ENCODE assay signal across 18 mouse cellular contexts in the genomic region with DNA sequence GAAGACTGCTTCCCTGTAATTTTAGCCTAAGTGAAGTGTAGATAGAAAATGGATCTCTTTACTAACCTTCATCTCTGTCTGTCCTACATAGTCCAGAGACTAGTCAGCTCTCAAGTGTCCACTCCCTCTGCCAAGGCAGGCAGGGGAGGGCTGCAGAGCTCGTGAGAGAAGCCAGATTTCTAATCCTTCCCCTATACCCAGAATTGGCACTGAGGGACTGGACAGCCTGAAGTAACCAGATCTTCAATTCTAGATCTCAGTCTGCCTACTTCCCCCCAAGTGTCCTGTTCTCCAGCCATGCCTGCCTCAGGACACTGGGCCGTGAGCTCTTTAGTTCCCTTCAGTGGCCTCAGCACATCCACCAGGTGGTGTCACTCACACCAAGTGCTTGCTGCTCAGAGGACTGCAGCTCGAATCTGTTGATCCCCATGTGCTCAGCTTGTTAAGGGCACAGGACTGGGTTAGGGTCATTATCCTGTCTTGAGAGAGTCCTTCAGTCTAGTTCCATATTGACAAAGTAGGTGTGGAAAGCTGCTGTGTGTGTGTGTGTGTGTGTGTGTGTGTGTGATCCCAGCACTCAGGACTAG. TPM values are rescaled to one million over a fixed set of nuclear protein-coding genes. Genes with fewer than 3 reads are reported as not detected.
DNase-seq lines count a peak whose midpoint lies in the region; ATAC-seq and TF ChIP-seq lines count a peak whose summit lies in the region.
"Had no signal": no experiment of that assay in that cellular context is flagged by ENCODE, and none has a peak within 500 bp of the region (broad histone marks: within the 10 kb centered on the region; RNA-seq: fewer than 3 reads in every experiment).

No protein-coding gene starts in this region.

- H3K27me3 ChIP-seq in liver, embryonic 14.5 days (ENCODE audit: control insufficient read depth, insufficient read depth, low read length), result no peaks in the 10 kb centered on the region
- H3K27me3 ChIP-seq in forebrain, postnatal 0 days (ENCODE audit: insufficient read depth, low read length), result no peaks in the 10 kb centered on the region
- H3K27me3 ChIP-seq: forebrain, embryonic 12.5 days; hindbrain, embryonic 12.5 days; kidney, embryonic 15.5 days; megakaryocyte, embryonic 14.5 days had no signal

- intact Hi-C loops in heart, postnatal 25 days (cut with DNase I), result no loop called here

- no peak overlapping the region for H3K4me2 ChIP-seq in liver, embryonic 14.5 days (ENCODE audit: low read depth)
- no peak overlapping the region for H3K4me2 ChIP-seq in forebrain, postnatal 0 days (ENCODE audit: low read depth)
- H3K4me2 ChIP-seq: forebrain, embryonic 12.5 days; hindbrain, embryonic 12.5 days; kidney, embryonic 15.5 days had no signal

- no peaks in the 10 kb centered on the region for H3K4me1 ChIP-seq in liver, embryonic 14.5 days (replicated peaks; ENCODE audit: control insufficient read depth in 2 of 2, insufficient read depth in 2 of 2, low read length in 1 of 2)
- no peaks in the 10 kb centered on the region for H3K4me1 ChIP-seq in forebrain, postnatal 0 days (ENCODE audit: insufficient read depth)
- H3K4me1 ChIP-seq: forebrain, embryonic 12.5 days; kidney, embryonic 15.5 days had no signal

- no peak overlapping the region for H3K27ac ChIP-seq in liver, embryonic 14.5 days
- no peak overlapping the region for H3K27ac ChIP-seq in forebrain, postnatal 0 days (ENCODE audit: low read depth, low read length)
- H3K27ac ChIP-seq: forebrain, embryonic 12.5 days; hindbrain, embryonic 12.5 days; kidney, embryonic 15.5 days had no signal

- no peak for ATAC-seq in liver, embryonic 14.5 days (ENCODE audit: insufficient read depth)
- no peak for ATAC-seq in forebrain, postnatal 0 days
- ATAC-seq: midbrain, embryonic 16.5 days had no signal

- H3K9me3 ChIP-seq in liver, embryonic 14.5 days (ENCODE audit: control insufficient read depth, low read length), result no peaks in the 10 kb centered on the region
- no peaks in the 10 kb centered on the region for H3K9me3 ChIP-seq in forebrain, postnatal 0 days (ENCODE audit: low read length)
- H3K9me3 ChIP-seq: forebrain, embryonic 12.5 days; hindbrain, embryonic 12.5 days; kidney, embryonic 15.5 days; megakaryocyte, embryonic 14.5 days had no signal

- no peak overlapping the region for H3K9ac ChIP-seq in liver, embryonic 14.5 days (replicated peaks)
- no peak overlapping the region for H3K9ac ChIP-seq in forebrain, postnatal 0 days
- H3K9ac ChIP-seq: forebrain, embryonic 12.5 days; hindbrain, embryonic 12.5 days; kidney, embryonic 15.5 days had no signal

- TF ChIP-seq CTCF in liver, embryonic 14.5 days (IDR thresholded peaks at IDR 0.05; ENCODE audit: low read depth), result peak; percentile 18; the same call in 1 of the 2 replicates
- no peak for TF ChIP-seq CTCF in forebrain, postnatal 0 days (IDR thresholded peaks at IDR 0.05; ENCODE audit: low read depth)

- WGBS in liver, embryonic 14.5 days (ENCODE audit: insufficient replicate concordance), result 77% methylated on average over 3 of the region's 3 CpGs
- 73% methylated on average over 3 of the region's 3 CpGs for WGBS in forebrain, postnatal 0 days

- peak; percentile 47 to 60 for DNase-seq in heart, adult 18-20 months
- no peak for DNase-seq in heart, postnatal 25 days (ENCODE audit: low spot score)
- no peak for DNase-seq in liver, embryonic 14.5 days (ENCODE audit: low read depth in 3 of 3, low spot score in 3 of 3)
- DNase-seq in liver (no peak), MN1 (ENCODE audit: low spot score) (peak; percentile 33)
- DNase-seq in gastrocnemius, postnatal 25 days, result peak; percentile 73
- no peak for DNase-seq in adrenal gland, adult (ENCODE audit: inconsistent age in 2 of 2, low spot score in 1 of 2)
- no peak for DNase-seq in forebrain, postnatal 0 days
- DNase-seq: B cell, adult 2 months; cerebellum, postnatal 10 days; lung, postnatal 10 days; right cerebral cortex, adult 18-20 months; thymus, postnatal 36 days had no signal

- no peak overlapping the region for H3K4me3 ChIP-seq in liver, embryonic 14.5 days (ENCODE audit: insufficient read depth in 1 of 2, low read depth in 2 of 2, low read length in 2 of 2)
- no peak overlapping the region for H3K4me3 ChIP-seq in forebrain, postnatal 0 days (ENCODE audit: low read depth, low read length)
- H3K4me3 ChIP-seq: forebrain, embryonic 12.5 days; hindbrain, embryonic 12.5 days; kidney, embryonic 15.5 days; megakaryocyte, embryonic 14.5 days had no signal

- no peak for TF ChIP-seq EP300 in liver, embryonic 14.5 days (IDR thresholded peaks at IDR 0.05; ENCODE audit: low read depth)

- H3K36me3 ChIP-seq in liver, embryonic 14.5 days (replicated peaks; ENCODE audit: control insufficient read depth, insufficient read depth, low read depth), result peaks cover 61% of the 10 kb centered on the region
- H3K36me3 ChIP-seq in forebrain, postnatal 0 days (ENCODE audit: insufficient read depth), result peaks cover 74% of the 10 kb centered on the region

RNA-seq across cellular contexts. Expression of gene Dcakd, which starts 30.5 kb away (rescaled TPM):
- total RNA-seq in heart, adult 18-20 months (2021), result 10 to 100 TPM; 60.9 to 72.9 TPM
- 10 to 100 TPM; 83.5 to 84.3 TPM for total RNA-seq in heart, postnatal 25 days (2021)
- 25.1 and 27.8 TPM in 2 replicates for polyA plus RNA-seq in liver, embryonic 14.5 days (2012; rRNA removed)
- polyA plus RNA-seq in liver, embryonic 14.5 days (2014; fragmentation: Nextera tagmentation; extraction: Ambion mirVana), result 25.7 and 30.6 TPM in 2 replicates
- 10 to 100 TPM; 22.0 to 28.2 TPM for total RNA-seq in gastrocnemius, postnatal 25 days (2021)
- 136 and 148 TPM in 2 replicates for total RNA-seq in forebrain, postnatal 0 days (2014; rRNA removed)
- polyA plus RNA-seq in forebrain, postnatal 0 days (2015; fragmentation: Nextera tagmentation; extraction: Ambion mirVana), result 173 and 191 TPM in 2 replicates

RNA-seq across cellular contexts. Expression of gene Nmt1, which starts 30.6 kb away (rescaled TPM):
- 10 to 100 TPM; 67.5 to 74.8 TPM for total RNA-seq in heart, adult 18-20 months (2021)
- 10 to 100 TPM; 65.2 to 66.1 TPM for total RNA-seq in heart, postnatal 25 days (2021)
- polyA plus RNA-seq in liver, embryonic 14.5 days (2012; rRNA removed), result 18.4 and 22.3 TPM in 2 replicates
- 44.3 and 51.2 TPM in 2 replicates for polyA plus RNA-seq in liver, embryonic 14.5 days (2014; fragmentation: Nextera tagmentation; extraction: Ambion mirVana)
- total RNA-seq in gastrocnemius, postnatal 25 days (2021), result 10 to 100 TPM; 35.6 to 36.7 TPM
- total RNA-seq in forebrain, postnatal 0 days (2014; rRNA removed), result 63.2 and 64.1 TPM in 2 replicates
- 35.0 and 36.7 TPM in 2 replicates for polyA plus RNA-seq in forebrain, postnatal 0 days (2015; fragmentation: Nextera tagmentation; extraction: Ambion mirVana)

RNA-seq across cellular contexts. Expression of gene Plcd3, which starts 42.9 kb away (rescaled TPM):
- 10 to 100 TPM; 11.0 to 14.5 TPM for total RNA-seq in heart, adult 18-20 months (2021)
- 10 to 100 TPM; 14.7 to 16.3 TPM for total RNA-seq in heart, postnatal 25 days (2021)
- polyA plus RNA-seq in liver, embryonic 14.5 days (2012; rRNA removed), result 0.31 and 0.36 TPM in 2 replicates
- 0.06 and 0.29 TPM in 2 replicates for polyA plus RNA-seq in liver, embryonic 14.5 days (2014; fragmentation: Nextera tagmentation; extraction: Ambion mirVana)
- 1 to 10 TPM; 3.2 to 3.9 TPM for total RNA-seq in gastrocnemius, postnatal 25 days (2021)
- 8.5 and 8.8 TPM in 2 replicates for total RNA-seq in forebrain, postnatal 0 days (2014; rRNA removed)
- 3.6 TPM in 2 replicates for polyA plus RNA-seq in forebrain, postnatal 0 days (2015; fragmentation: Nextera tagmentation; extraction: Ambion mirVana)

RNA-seq across cellular contexts. Expression of gene Acbd4, which starts 42.9 kb away (rescaled TPM):
- 10 to 100 TPM; 28.6 to 41.4 TPM for total RNA-seq in heart, adult 18-20 months (2021)
- total RNA-seq in heart, postnatal 25 days (2021), result 10 to 100 TPM; 36.7 to 39.0 TPM
- polyA plus RNA-seq in liver, embryonic 14.5 days (2012; rRNA removed), result 22.2 and 27.3 TPM in 2 replicates
- polyA plus RNA-seq in liver, embryonic 14.5 days (2014; fragmentation: Nextera tagmentation; extraction: Ambion mirVana), result 49.7 and 63.2 TPM in 2 replicates
- 10 to 100 TPM; 23.7 to 29.7 TPM for total RNA-seq in gastrocnemius, postnatal 25 days (2021)
- 27.2 and 28.5 TPM in 2 replicates for total RNA-seq in forebrain, postnatal 0 days (2014; rRNA removed)
- polyA plus RNA-seq in forebrain, postnatal 0 days (2015; fragmentation: Nextera tagmentation; extraction: Ambion mirVana), result 20.1 and 27.1 TPM in 2 replicates

RNA-seq across cellular contexts. Expression of gene Hexim1, which starts 57.4 kb away (rescaled TPM):
- total RNA-seq in heart, adult 18-20 months (2021), result 10 to 100 TPM; 20.0 to 21.5 TPM
- 10 to 100 TPM; 17.5 to 18.8 TPM for total RNA-seq in heart, postnatal 25 days (2021)
- 8.4 and 11.4 TPM in 2 replicates for polyA plus RNA-seq in liver, embryonic 14.5 days (2012; rRNA removed)
- 2.4 and 2.6 TPM in 2 replicates for polyA plus RNA-seq in liver, embryonic 14.5 days (2014; fragmentation: Nextera tagmentation; extraction: Ambion mirVana)
- total RNA-seq in gastrocnemius, postnatal 25 days (2021), result 10 to 100 TPM; 17.4 to 19.0 TPM
- total RNA-seq in forebrain, postnatal 0 days (2014; rRNA removed), result 19.0 and 20.5 TPM in 2 replicates
- 3.7 and 3.9 TPM in 2 replicates for polyA plus RNA-seq in forebrain, postnatal 0 days (2015; fragmentation: Nextera tagmentation; extraction: Ambion mirVana)

Comparison
In these comparisons a context has a peak if more than half of its experiments do, and no peak if none do; other contexts are left out.
1. DNase-seq: peak in heart, adult 18-20 months (2 of 2), MN1 (single experiment) and gastrocnemius, postnatal 25 days (single experiment); none in heart, postnatal 25 days (single experiment), liver, embryonic 14.5 days (0 of 3), liver (single experiment), adrenal gland, adult (0 of 2) and forebrain, postnatal 0 days (single experiment).